Mouse (Mus musculus): ENCODE data around the gene F2rl3.

DNA sequence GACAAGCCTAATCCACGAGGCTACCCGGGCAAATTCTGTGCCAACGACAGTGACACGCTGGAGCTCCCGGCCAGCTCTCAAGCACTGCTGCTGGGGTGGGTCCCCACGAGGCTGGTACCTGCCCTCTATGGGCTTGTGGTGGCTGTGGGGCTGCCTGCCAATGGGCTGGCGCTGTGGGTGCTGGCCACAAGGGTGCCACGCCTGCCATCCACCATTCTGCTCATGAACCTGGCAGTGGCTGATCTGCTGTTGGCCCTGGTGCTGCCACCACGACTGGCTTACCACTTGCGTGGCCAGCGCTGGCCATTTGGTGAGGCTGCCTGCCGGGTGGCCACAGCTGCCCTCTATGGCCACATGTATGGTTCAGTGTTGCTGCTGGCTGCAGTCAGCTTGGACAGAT is 626 bp downstream of the F2rl3 start:
- TF ChIP-seq CTCF (IDR thresholded peaks at IDR 0.05; ENCODE audit: borderline replicate concordance, control insufficient read depth, extremely low read depth, insufficient read depth, low read length, poor library complexity): no peak
- no peak for TF ChIP-seq POLR2A (IDR thresholded peaks at IDR 0.05; ENCODE audit: control insufficient read depth, extremely low read depth, insufficient read depth, low read length, poor library complexity)
